ENCODE assay signal across 7 mouse cellular contexts in the genomic region with DNA sequence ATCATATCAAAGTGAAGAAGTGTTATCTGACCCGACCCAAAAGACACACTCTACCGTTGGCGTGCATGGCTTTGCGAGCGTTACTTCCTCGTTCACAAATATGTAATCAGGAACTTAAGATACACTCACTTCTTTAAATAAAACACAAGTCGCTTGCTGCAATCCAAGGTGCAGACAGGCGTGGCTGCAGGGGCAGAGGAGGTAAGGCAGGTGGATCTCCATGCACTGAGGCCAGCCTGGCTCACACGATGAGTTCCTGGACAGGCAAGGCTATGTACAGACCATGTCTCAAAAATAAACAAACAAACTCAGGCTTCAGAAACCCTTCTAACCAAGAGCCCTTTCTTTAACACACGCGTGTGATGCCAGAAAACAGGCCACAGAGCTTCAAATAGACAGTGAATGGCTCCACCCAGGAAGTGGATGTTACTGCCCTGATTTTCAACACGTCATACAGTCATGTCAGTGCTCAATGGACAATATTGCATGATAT. TPM values are rescaled to one million over a fixed set of nuclear protein-coding genes. Genes with fewer than 3 reads are reported as not detected.
A peak's percentile ranks its signal among the peaks of the same experiment; 100 is the strongest.
DNase-seq lines count a peak whose midpoint lies in the region; ATAC-seq lines count a peak whose summit lies in the region.

No protein-coding gene starts in this region.

- H3K9me3 ChIP-seq in lung, embryonic 15.5 days, result no peaks in the 10 kb centered on the region

- peak overlapping the region; percentile 83 for H3K4me2 ChIP-seq in lung, embryonic 15.5 days

- no peaks in the 10 kb centered on the region for H3K27me3 ChIP-seq in lung, embryonic 15.5 days
- no peaks in the 10 kb centered on the region for H3K27me3 ChIP-seq in splenic B cell, adult 2 months (ENCODE audit: control insufficient read depth, insufficient read depth, low read length, poor library complexity, severe bottlenecking)

- 27% methylated on average over 12 of the region's 12 CpGs for WGBS in lung, embryonic 15.5 days

- H3K9ac ChIP-seq in lung, embryonic 15.5 days, result no peak overlapping the region; the same call in 1 of the 2 replicates

- H3K4me1 ChIP-seq in lung, embryonic 15.5 days, result peaks cover 61% of the 10 kb centered on the region

- peak overlapping the region; percentile 24 for H3K27ac ChIP-seq in lung, embryonic 15.5 days

- ATAC-seq in hematopoietic stem cell, adult 5-6 weeks (replicated peaks in 1 of 2; ENCODE audit: insufficient read depth in 1 of 2, low FRiP score in 2 of 2, low TSS enrichment in 1 of 2, low read depth in 1 of 2, poor library complexity in 2 of 2, severe bottlenecking in 2 of 2), result peak; percentile 18 to 25; a peak in 2 of 4 replicates
- ATAC-seq in lung, embryonic 15.5 days (ENCODE audit: borderline replicate concordance, extremely low read depth, low FRiP score, low TSS enrichment), result no peak

- peak overlapping the region; percentile 97 for H3K4me3 ChIP-seq in lung, embryonic 15.5 days

- H3K36me3 ChIP-seq in lung, embryonic 15.5 days, result no peaks in the 10 kb centered on the region
- no peaks in the 10 kb centered on the region for H3K36me3 ChIP-seq in splenic B cell, adult 2 months (ENCODE audit: control insufficient read depth, insufficient read depth, low read length, poor library complexity, severe bottlenecking)

- peak; percentile 88 for DNase-seq in 416B (ENCODE audit: low read depth)
- peak; percentile 87 for DNase-seq in CD4-positive helper T cell, adult 2 months (ENCODE audit: low read depth, low spot score)
- DNase-seq in splenic B cell, adult 2 months (ENCODE audit: low read depth, low spot score), result peak; percentile 81
- no peak for DNase-seq in layer of hippocampus, adult 11-12 months (ENCODE audit: low spot score)
- DNase-seq in cerebellum, postnatal 10 days, result no peak

RNA-seq across cellular contexts. Expression of a gene that starts 2.4 kb away (rescaled TPM):
- 19.2 and 21.7 TPM in 2 replicates for total RNA-seq in hematopoietic stem cell, adult 5-6 weeks (2017)
- 18.3 and 20.8 TPM in 2 replicates for polyA plus RNA-seq in lung, embryonic 15.5 days (2015; fragmentation: Nextera tagmentation; extraction: Ambion mirVana)

Comparison
In these comparisons a context has a peak if more than half of its experiments do, and no peak if none do; other contexts are left out.
1. DNase-seq: peak in 416B (single experiment), CD4-positive helper T cell, adult 2 months (single experiment) and splenic B cell, adult 2 months (single experiment); none in layer of hippocampus, adult 11-12 months (single experiment) and cerebellum, postnatal 10 days (0 of 2).